Mouse (Mus musculus): Measurements from ENCODE around the gene Arhgap24. TPM values are rescaled to one million over a fixed set of nuclear protein-coding genes. Genes with fewer than 3 reads are reported as not detected.

Gene Arhgap24
- total and polyA plus RNA-seq, 3 experiments = 34.7 to 51.6 (median 47.9) TPM

- DNase-seq (ENCODE audit: extremely low read depth) = no peak
- Histone ChIP-seq H3K4me2 (ENCODE audit: insufficient read depth, low read depth, poor library complexity, severe bottlenecking) (no peak overlapping the region), H3K79me2 (replicated peaks; ENCODE audit: control insufficient read depth, extremely low read depth, insufficient read depth, poor library complexity, severe bottlenecking) (no peaks in the 10 kb centered on the region), H3K4me1 (ENCODE audit: control insufficient read depth in 1 of 2, insufficient read depth in 2 of 2) (peaks cover 0 to 24% of the 10 kb centered on the region in 2 experiments; a peak in 2 of 4 replicates), H3K4me3 (replicated peaks in 1 of 3; ENCODE audit: low read depth in 2 of 3, low read length in 2 of 3, poor library complexity in 1 of 3) (no peak overlapping the region), H3K9me3 (replicated peaks; ENCODE audit: low read length) (no peaks in the 10 kb centered on the region), H3K27me3 (replicated peaks) (no peaks in the 10 kb centered on the region), H3K9ac (ENCODE audit: insufficient read depth, low read depth) (no peak overlapping the region), H3K27ac (ENCODE audit: insufficient read depth, low read depth) (no peak overlapping the region), H3K36me3 (replicated peaks in 1 of 2; ENCODE audit: control insufficient read depth in 1 of 2, insufficient read depth in 1 of 2, low read length in 1 of 2) (peaks cover 2 to 54% of the 10 kb centered on the region in 2 experiments)
- dilution Hi-C loops (cut with MboI; ENCODE audit: extremely low pct_ligation_motif_present, extremely low pct_unique_long_range_greater_than_20kb, low sequenced_read_pairs) = no loop called here
- no peak for TF ChIP-seq USF2 (conservative IDR thresholded peaks at IDR 0.05; ENCODE audit: low read depth, low read length)
- no peak for TF ChIP-seq MAZ (IDR thresholded peaks at IDR 0.05; ENCODE audit: low read depth, low read length)
- no peak for TF ChIP-seq ZKSCAN1 (IDR thresholded peaks at IDR 0.05; ENCODE audit: borderline replicate concordance, low read depth, low read length)
- TF ChIP-seq MAX (IDR thresholded peaks at IDR 0.05; ENCODE audit: low read length) = no peak
- TF ChIP-seq POLR2AphosphoS2 (IDR thresholded peaks at IDR 0.05; ENCODE audit: low read depth, low read length) = no peak
- TF ChIP-seq EP300 (IDR thresholded peaks at IDR 0.05; ENCODE audit: low read length) = no peak
- TF ChIP-seq HCFC1 (IDR thresholded peaks at IDR 0.05; ENCODE audit: low read depth, low read length) = no peak
- TF ChIP-seq ETS1 (conservative IDR thresholded peaks at IDR 0.05; ENCODE audit: low read depth, low read length) = no peak
- no peak for TF ChIP-seq E2F4 (IDR thresholded peaks at IDR 0.05; ENCODE audit: insufficient replicate concordance, low read depth, low read length)
- TF ChIP-seq IRF4 (IDR thresholded peaks at IDR 0.05; ENCODE audit: low read depth, low read length) = no peak
- TF ChIP-seq GABPA (IDR thresholded peaks at IDR 0.05; ENCODE audit: insufficient replicate concordance, low read depth, low read length) = no peak
- TF ChIP-seq RAD21 (IDR thresholded peaks at IDR 0.05; ENCODE audit: low read depth, low read length) = no peak
- no peak for TF ChIP-seq MEF2A (IDR thresholded peaks at IDR 0.05; ENCODE audit: borderline replicate concordance, low read depth, low read length)
- no peak for TF ChIP-seq UBTF (IDR thresholded peaks at IDR 0.05; ENCODE audit: low read depth, low read length)
- no peak for TF ChIP-seq PAX5 (IDR thresholded peaks at IDR 0.05; ENCODE audit: low read length)
- in situ Hi-C loops (cut with MboI; ENCODE audit: low pct_ligation_motif_present, low pct_unique_long_range_greater_than_20kb, low sequenced_read_pairs) = no loop called here
These were observed 245.8 kb downstream of the Arhgap24 start for GRCm38 (mm10) chr5:102726985-102727384.

- in situ Hi-C loops (cut with MboI; ENCODE audit: low pct_ligation_motif_present, low pct_unique_long_range_greater_than_20kb, low sequenced_read_pairs) (no loop called here), dilution Hi-C loops (cut with MboI; ENCODE audit: extremely low pct_ligation_motif_present, extremely low pct_unique_long_range_greater_than_20kb, low sequenced_read_pairs) (no loop called here)
- Histone ChIP-seq H3K27me3 (replicated peaks) (no peaks in the 10 kb centered on the region), H3K4me3 (replicated peaks in 1 of 3; ENCODE audit: low read depth in 2 of 3, low read length in 2 of 3, poor library complexity in 1 of 3) (no peak overlapping the region), H3K4me2 (ENCODE audit: insufficient read depth, low read depth, poor library complexity, severe bottlenecking) (no peak overlapping the region), H3K9ac (ENCODE audit: insufficient read depth, low read depth) (no peak overlapping the region), H3K36me3 (replicated peaks in 1 of 2; ENCODE audit: control insufficient read depth in 1 of 2, insufficient read depth in 1 of 2, low read length in 1 of 2) (peaks cover 2 to 53% of the 10 kb centered on the region in 2 experiments), H3K79me2 (replicated peaks; ENCODE audit: control insufficient read depth, extremely low read depth, insufficient read depth, poor library complexity, severe bottlenecking) (no peaks in the 10 kb centered on the region), H3K27ac (ENCODE audit: insufficient read depth, low read depth) (no peak overlapping the region), H3K9me3 (replicated peaks; ENCODE audit: low read length) (no peaks in the 10 kb centered on the region), H3K4me1 (ENCODE audit: control insufficient read depth in 1 of 2, insufficient read depth in 2 of 2) (peaks cover 0 to 22% of the 10 kb centered on the region in 2 experiments; a peak in 2 of 4 replicates)
- DNase-seq (ENCODE audit: extremely low read depth) = no peak
- TF ChIP-seq MXI1 (IDR thresholded peaks at IDR 0.05; ENCODE audit: low read depth, low read length) (no peak), TCF12 (IDR thresholded peaks at IDR 0.05; ENCODE audit: low read depth, low read length) (no peak), ZKSCAN1 (IDR thresholded peaks at IDR 0.05; ENCODE audit: borderline replicate concordance, low read depth, low read length) (no peak)
These were observed 247.3 kb downstream of the Arhgap24 start for GRCm38 (mm10) chr5:102728531-102728930.
